Mouse (Mus musculus): ENCODE data around the gene Minos1.

Minos1 gene

GRCm38 (mm10) chr4:139130701-139131549 is at the start of gene Minos1:
TSS of gene Minos1 (minus strand) at chr4:139131113.
- under 1% methylated on average over 63 of the region's 63 CpGs for WGBS

- 87% methylated on average over 17 of the region's 17 CpGs for WGBS
These were observed 49.1 kb upstream of the Minos1 start for GRCm38 (mm10) chr4:139179731-139180625.

DNA sequence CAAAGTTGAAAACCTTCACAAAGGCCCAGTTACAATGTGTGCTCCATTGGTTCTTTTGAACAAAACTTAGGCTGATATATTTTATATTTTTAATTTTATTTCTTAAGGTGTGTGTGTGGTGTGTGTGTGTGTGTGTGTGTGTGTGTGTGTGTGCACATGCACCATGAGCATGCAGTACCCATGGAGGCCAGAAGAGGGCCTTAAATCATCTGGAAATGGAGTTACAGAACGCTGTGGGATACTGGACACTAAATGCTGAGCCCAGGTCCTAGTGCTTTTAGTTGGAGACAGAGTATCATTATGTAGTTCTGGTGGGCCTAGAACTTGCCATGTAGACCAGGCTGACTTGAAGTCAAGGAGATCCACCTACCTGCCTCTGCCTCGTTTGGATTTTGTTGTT is 48.3 kb upstream of the Minos1 start:
- WGBS, result 80% methylated on average over 2 of the region's 2 CpGs

DNA sequence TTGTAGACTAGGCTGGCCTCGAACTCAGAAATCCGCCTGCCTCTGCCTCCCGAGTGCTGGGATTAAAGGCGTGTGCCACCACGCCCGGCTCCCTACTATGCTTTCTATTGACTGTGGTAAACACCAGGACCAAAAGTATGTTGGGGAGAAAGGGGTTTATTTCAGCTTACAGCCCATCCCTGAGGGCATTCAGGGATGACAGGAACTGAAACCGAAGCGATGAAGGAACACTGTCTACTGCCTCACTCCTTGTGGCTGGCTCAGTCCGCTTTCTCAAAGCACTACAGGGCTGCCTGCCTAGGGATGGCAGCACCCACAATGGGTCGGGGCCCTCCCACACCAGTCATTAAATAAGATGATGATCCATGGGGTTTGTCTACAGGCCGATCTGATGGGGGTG is 47.5 kb upstream of the Minos1 start:
- WGBS, result 95% methylated on average over 11 of the region's 11 CpGs

GRCm38 (mm10) chr4:139177921-139178320 is 47.0 kb upstream of the Minos1 start:
- 98% methylated on average over 3 of the region's 3 CpGs for whole genome bisulfite sequencing

- 55% methylated on average over 6 of the region's 6 CpGs for WGBS
These were observed 45.1 kb upstream of the Minos1 start for GRCm38 (mm10) chr4:139176023-139176422.

- 51% methylated on average over 20 of the region's 20 CpGs for WGBS
These were observed 44.4 kb upstream of the Minos1 start for GRCm38 (mm10) chr4:139175061-139175971.

DNA sequence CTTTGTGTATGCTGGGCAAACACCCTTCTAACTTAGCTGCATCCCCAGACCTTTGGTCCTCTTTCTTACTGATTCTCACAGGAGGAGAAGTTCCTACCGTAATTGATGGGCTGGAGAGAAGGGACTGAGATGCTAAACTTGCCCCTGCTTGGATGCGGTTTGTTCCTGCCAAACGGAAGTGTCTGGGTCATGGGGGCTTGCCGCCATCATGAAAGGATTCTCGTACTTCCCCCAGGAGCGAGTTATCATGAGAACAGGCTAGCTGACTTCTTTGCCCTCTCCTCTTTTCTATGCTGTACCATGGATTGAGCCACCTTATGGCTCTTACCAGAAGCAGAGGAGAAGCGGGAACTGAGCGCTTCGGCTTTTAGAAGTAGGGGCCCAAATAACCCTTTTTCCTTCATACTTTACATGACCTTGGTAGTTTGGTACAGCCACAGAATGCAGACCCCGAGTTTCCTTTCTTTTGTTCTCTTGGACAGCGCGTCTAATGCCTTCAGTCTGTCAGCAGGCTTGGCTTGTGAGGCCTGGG is 38.9 kb upstream of the Minos1 start:
- WGBS, result 80% methylated on average over 12 of the region's 12 CpGs

- WGBS, result 72% methylated on average over 15 of the region's 15 CpGs
These were observed 38.3 kb upstream of the Minos1 start for GRCm38 (mm10) chr4:139168985-139169747.

- 84% methylated on average over 8 of the region's 8 CpGs for WGBS
These were observed 36.2 kb upstream of the Minos1 start for GRCm38 (mm10) chr4:139167107-139167506.

GRCm38 (mm10) chr4:139166244-139166643 is 35.3 kb upstream of the Minos1 start:
- 83% methylated on average over 8 of the region's 8 CpGs for WGBS

GRCm38 (mm10) chr4:139165259-139165658 is 34.3 kb upstream of the Minos1 start:
- WGBS, result 91% methylated on average over 8 of the region's 8 CpGs

DNA sequence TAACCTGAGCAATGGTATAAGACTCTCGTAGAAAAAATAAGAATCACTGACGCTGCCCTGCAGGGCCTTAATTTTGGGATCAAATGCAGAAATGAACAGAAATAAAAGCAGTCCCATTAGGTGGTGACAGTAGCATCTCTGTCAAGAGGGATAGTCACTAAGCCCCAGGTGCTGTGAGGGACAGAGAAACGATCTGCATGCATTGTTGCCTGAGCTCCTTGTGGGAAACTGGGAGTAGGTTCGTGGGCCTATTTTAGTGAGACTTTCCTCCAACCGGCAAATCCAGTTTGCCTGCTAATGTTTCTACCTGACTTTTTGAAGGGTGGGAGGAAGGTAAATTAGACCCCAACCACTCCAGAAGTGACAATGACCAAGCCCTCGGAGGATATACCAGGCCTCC is 33.2 kb upstream of the Minos1 start:
- 90% methylated on average over 6 of the region's 6 CpGs for WGBS

GRCm38 (mm10) chr4:139161076-139161475 is 30.2 kb upstream of the Minos1 start:
- WGBS, result 85% methylated on average over 2 of the region's 2 CpGs

DNA sequence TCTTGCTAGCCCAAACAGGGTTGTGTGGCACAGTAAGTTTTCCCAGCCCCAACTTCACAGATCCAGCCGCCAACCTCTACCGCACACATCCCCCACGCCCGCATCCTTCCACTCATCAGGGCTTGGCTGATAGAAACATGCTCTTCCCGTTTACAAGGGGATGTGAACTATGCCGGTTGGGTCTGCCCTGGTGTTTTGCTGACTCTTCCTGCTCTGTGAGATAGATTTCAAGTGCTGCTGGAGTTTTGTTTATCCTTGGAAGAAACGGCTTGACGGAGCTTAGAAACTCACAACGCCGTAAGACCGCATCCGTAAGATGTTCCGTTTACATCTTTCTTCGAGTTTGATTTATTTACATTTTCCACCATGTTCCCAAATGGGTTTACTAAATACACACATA is 27.4 kb upstream of the Minos1 start:
- 71% methylated on average over 14 of the region's 14 CpGs for WGBS

GRCm38 (mm10) chr4:139156538-139156937 is 25.6 kb upstream of the Minos1 start:
- 87% methylated on average over 6 of the region's 6 CpGs for WGBS

GRCm38 (mm10) chr4:139154576-139155307 is 23.8 kb upstream of the Minos1 start:
- WGBS, result 71% methylated on average over 20 of the region's 20 CpGs

GRCm38 (mm10) chr4:139151370-139151769 is 20.5 kb upstream of the Minos1 start:
- WGBS, result 69% methylated on average over 6 of the region's 6 CpGs

DNA sequence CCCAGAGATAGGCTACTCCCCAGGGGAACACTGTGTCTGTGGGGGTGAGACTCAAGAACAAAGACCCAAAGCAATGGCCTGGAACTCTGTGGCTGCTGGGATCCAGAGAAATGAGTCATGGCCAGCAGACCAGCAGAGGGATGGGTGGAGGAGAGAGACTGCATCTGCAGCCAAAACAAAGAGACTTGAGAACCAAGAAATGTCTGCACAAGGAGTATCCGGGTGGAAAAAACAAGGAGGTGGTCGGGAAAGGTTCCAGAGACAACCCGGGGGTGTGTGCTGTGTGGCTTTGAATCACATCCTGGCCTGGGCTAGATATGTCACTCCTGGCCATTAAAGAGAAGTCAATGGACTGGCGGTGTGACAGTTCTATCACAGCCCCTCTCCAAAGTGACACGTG is 15.8 kb upstream of the Minos1 start:
- WGBS, result 50% methylated on average over 5 of the region's 5 CpGs

- WGBS, result 94% methylated on average over 11 of the region's 11 CpGs
These were observed 14.2 kb upstream of the Minos1 start for GRCm38 (mm10) chr4:139145156-139145555.
